Mouse (Mus musculus) liver, postnatal 0 days (tissue): ENCODE measurements around the gene Adam19. TPM values are rescaled to one million over a fixed set of nuclear protein-coding genes. Genes with fewer than 3 reads are reported as not detected.
A peak's percentile ranks its signal among the peaks of the same experiment; 100 is the strongest.

Experiments used
- ATAC-seq: fragments of 200-750 bp; cut with Nextera tagmentation; 2 replicates; pipeline ENCODE4 v1.8.0; 2017; ENCODE audit warnings: mild to moderate bottlenecking, moderate library complexity
- DNase-seq: peaks from one replicate; pipeline ENCODE4 v3.0.0-alpha.2; 2016
- H3K27ac ChIP-seq: fragments of 300-500 bp; sonication (generic); 2 replicates; pipeline ENCODE4 v1.5.1; 2014; ENCODE audit warnings: antibody characterized with exemption, moderate library complexity, mild to moderate bottlenecking, low read depth
- H3K27me3 ChIP-seq: fragments of 300-500 bp; sonication (generic); 2 replicates; pipeline ENCODE4 v1.6.1; 2014; ENCODE audit warnings: low read length, control low read depth, mixed read lengths; ENCODE audit not compliant: insufficient read depth
- H3K36me3 ChIP-seq: fragments of 300-500 bp; sonication (generic); replicated peaks from 2 replicates; pipeline ENCODE4 v1.6.1; 2014; ENCODE audit warnings: mild to moderate bottlenecking, control low read depth, low read length, moderate library complexity, mixed read lengths; ENCODE audit not compliant: insufficient read depth
- H3K4me1 ChIP-seq: fragments of 300-500 bp; sonication (generic); 2 replicates; pipeline ENCODE4 v1.6.1; 2014; ENCODE audit warnings: antibody characterized with exemption, mild to moderate bottlenecking, control low read depth; ENCODE audit not compliant: insufficient read depth
- H3K4me2 ChIP-seq: fragments of 300-500 bp; sonication (generic); 2 replicates; pipeline ENCODE4 v1.6.1; 2014; ENCODE audit warnings: low read depth, mild to moderate bottlenecking, low read length, moderate library complexity, mixed read lengths
- H3K4me3 ChIP-seq: fragments of 300-500 bp; sonication (generic); 2 replicates; pipeline ENCODE4 v1.5.1; 2014; ENCODE audit warnings: low read depth, low read length
- H3K9ac ChIP-seq: fragments of 300-500 bp; sonication (generic); replicated peaks from 2 replicates; pipeline ENCODE4 v1.6.1; 2014; ENCODE audit warnings: mild to moderate bottlenecking, moderate library complexity
- H3K9me3 ChIP-seq: fragments of 300-500 bp; sonication (generic); 2 replicates; pipeline ENCODE4 v1.6.1; 2016; ENCODE audit warnings: mild to moderate bottlenecking, control low read depth, low read length, mixed read lengths
- CTCF ChIP-seq: sonication (generic); IDR thresholded peaks from 2 replicates; pipeline ENCODE4 v1.5.1; 2016; ENCODE audit warnings: antibody characterized with exemption, low read depth
- EP300 ChIP-seq: IDR thresholded peaks from 2 replicates; pipeline ENCODE4 v1.6.1; 2016; ENCODE audit warnings: antibody characterized with exemption, low read depth, mild to moderate bottlenecking
- WGBS: fragments of 180-500 bp; shearing (Covaris S2); extraction: QIAGEN DNeasy Blood & Tissue Kit; methylation state at CpG from one replicate; pipeline ENCODE4 v1.1.7; 2014; ENCODE audit not compliant: insufficient replicate concordance; 5-methylcytosine and 5-hydroxymethylcytosine counted together
- polyA plus RNA-seq: library from polyadenylated mRNA; unstranded; fragments of >200 nt; fragmentation: Nextera tagmentation; extraction: Ambion mirVana; gene quantifications from 2 replicates; pipeline ENCODE4 v1.2.1, GENCODE M21; 2015

The Adam19 gene
- polyA plus RNA-seq, 1 experiment from 2014 or later, result 1.0 TPM

DNA sequence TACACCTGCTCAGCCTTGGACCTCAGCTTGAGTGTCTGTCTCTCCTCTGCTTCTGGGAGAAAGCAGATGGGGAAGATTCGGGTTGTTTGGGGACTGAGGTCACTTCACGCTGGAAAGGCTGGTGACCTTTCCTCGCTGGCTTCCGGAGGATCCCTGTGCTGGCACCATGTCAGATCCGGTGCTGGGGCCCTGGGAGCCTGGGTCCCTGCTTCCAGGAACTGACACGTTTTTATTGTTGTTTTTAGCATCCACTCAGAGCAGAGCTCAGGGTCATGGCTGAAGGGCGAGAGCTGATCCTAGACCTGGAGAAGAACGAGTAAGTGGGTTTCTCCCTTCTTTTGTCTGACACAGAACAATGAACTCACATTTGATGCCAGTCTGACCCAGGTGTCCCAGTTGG, 9.0 kb downstream of the Adam19 start:
- H3K27ac ChIP-seq, result peak overlapping the region; percentile 60
- H3K4me1 ChIP-seq, result peaks cover 19% of the 10 kb centered on the region
- H3K36me3 ChIP-seq, result no peaks in the 10 kb centered on the region; the same call in 1 of the 2 replicates
- no peak for DNase-seq
- no peak overlapping the region for H3K9ac ChIP-seq
- H3K9me3 ChIP-seq, result no peaks in the 10 kb centered on the region
- WGBS, result 61% methylated on average over 8 of the region's 8 CpGs
- peak; percentile 39; the same call in 1 of the 2 replicates for ATAC-seq
- no peak for TF ChIP-seq CTCF
- TF ChIP-seq EP300, result no peak
- H3K27me3 ChIP-seq, result no peaks in the 10 kb centered on the region
- no peak overlapping the region for H3K4me3 ChIP-seq
- H3K4me2 ChIP-seq, result no peak overlapping the region

DNA sequence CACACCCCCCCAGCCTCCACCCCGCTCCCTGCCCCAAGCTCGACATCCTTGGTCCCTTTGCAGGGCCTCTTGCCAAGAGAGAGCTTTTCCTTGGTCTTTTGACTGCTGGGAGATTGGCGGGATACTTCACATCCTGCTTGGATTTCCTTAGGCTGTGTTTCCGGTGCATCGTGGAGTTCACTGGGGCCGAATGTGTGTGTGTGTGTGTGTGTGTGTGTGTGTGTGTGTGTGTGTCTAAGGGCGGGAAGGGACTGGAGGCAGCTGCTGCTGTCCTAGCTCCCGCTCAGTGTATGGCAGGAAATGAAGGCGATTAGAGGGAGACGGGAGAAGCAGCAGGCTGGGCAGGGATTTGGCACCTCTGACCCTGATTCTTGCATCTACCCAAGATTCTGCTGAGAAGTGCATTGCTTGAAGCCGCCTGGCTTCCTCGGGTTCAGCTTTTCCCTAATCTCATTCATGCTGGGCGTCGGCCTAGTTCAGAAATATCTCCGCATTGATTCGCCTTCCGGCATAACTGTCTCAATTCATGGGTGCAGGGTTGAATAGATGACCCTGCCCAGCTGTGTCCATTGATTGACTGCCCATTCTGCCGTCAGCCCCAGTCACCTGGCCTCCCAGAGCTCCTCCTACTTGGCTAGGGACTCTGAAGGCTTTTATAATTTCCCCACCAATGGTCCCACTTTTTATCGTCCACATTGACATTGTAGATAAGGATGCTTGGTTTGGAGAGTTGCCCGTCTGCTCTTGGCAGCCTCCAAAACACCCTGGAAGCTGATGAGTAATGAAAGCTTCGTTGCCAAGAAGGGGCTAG, 9.6 kb downstream of the Adam19 start:
- Histone ChIP-seq H3K4me1 (peaks cover 13% of the 10 kb centered on the region; the same call in 1 of the 2 replicates), H3K4me3 (no peak overlapping the region), H3K4me2 (no peak overlapping the region; the same call in 1 of the 2 replicates), H3K9me3 (no peaks in the 10 kb centered on the region), H3K36me3 (no peaks in the 10 kb centered on the region; the same call in 1 of the 2 replicates), H3K27ac (peak overlapping the region; percentile 60), H3K27me3 (no peaks in the 10 kb centered on the region), H3K9ac (no peak overlapping the region)
- peak; percentile 52 for DNase-seq
- no peak for TF ChIP-seq EP300
- 54% methylated on average over 21 of the region's 21 CpGs for WGBS
- ATAC-seq, result peak; percentile 77

DNA sequence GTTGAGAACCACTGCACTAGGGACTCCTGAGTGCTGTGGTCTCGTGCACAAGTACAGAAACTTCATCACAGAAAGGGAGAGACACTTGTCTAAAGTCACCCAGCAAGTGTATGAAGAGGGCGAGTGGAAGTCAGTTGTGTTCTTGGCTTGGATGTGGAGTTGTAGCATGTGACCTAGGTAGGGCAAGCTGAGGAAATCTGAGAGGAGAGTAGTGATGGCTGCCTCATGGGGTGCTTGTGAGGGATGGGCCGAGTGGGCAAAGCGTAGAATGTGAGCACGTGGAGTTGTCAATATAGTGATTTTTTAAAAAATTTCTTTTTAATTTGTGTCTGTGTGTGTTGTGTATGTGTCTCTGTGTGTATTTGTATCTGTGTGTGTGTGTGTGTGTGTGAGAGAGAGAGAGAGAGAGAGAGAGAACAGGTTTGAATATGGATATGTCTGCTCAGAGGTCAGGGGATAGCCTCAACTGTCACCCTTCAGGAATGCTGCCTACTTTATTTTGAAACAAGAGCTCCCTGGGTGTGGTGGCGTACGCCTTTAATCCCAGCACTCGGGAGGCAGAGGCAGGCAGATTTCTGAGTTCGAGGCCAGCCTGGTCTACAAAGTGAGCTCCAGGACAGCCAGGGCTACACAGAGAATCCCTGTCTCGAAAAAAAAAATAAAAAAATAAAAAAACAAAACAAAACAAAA, 11.7 kb downstream of the Adam19 start:
- TF ChIP-seq EP300 (no peak), CTCF (no peak)
- Histone ChIP-seq H3K9me3 (no peaks in the 10 kb centered on the region), H3K9ac (no peak overlapping the region), H3K4me1 (peaks cover 10% of the 10 kb centered on the region), H3K36me3 (no peaks in the 10 kb centered on the region), H3K27me3 (no peaks in the 10 kb centered on the region), H3K27ac (no peak overlapping the region), H3K4me2 (no peak overlapping the region), H3K4me3 (no peak overlapping the region)
- WGBS, result 73% methylated on average over 10 of the region's 10 CpGs
- no peak for DNase-seq
- no peak for ATAC-seq

DNA sequence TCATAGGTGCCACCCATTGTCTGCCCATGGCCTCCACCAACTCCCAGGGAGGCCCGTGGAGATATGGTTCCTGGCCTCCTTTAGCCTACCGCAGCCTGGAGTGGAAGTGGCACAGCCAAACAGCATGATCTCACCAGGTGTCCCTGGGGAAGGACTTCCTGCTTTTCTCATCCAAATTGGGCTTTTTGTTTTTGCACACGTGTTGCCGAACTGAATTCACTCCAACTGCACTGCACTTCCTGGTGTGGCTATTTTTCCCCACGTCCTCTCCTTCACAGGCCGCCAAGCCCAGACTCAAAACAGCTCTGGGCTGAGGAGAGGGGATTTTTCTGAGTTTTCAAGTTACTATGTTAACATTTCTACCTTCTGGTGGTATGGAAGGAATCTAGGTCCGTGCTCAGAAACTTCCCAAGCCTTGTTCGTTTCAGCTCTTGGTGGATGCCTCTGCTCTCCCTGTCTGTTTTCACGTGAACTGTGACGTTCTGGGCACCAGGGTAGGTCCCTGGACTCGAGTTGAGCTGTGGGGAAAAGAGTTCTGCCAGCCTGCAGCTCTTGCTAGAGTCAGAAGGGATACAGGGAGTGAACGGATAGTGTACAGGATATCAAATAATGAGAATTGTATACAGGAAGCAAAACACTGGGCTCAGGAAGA, 13.1 kb downstream of the Adam19 start:
- Histone ChIP-seq H3K9ac (no peak overlapping the region), H3K27ac (peak overlapping the region; percentile 73)
- ATAC-seq, result no peak

DNA sequence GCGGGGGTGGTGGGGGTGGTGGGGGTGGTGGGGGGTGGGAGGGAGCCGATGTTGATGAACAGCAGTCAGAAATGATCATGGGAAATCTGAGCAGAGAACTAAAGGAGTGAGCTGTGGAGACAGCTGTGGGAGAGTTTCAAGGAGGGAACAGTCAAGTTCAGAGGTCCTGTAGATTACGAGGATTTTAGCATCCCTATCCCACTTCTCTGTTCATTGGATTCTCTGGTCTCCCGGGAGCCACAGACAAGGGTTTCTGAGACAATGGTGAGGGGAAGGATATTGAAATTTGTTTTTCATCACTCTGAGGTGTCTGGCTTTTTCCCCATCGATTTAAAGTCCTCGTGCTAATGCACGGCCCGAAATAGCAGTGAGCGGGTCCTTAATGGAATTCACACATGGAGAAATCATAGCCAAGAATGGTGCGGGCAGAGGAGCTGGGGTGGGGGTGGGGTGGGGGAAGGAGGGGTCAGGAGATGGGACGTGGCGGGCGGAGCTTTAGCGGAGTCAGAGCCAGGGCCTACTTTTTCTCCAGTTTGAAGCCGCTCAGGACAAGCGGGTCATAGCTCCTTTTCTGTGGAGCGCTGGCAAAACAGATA, 13.7 kb downstream of the Adam19 start:
- Histone ChIP-seq H3K27ac (peak overlapping the region; percentile 73), H3K9me3 (no peaks in the 10 kb centered on the region), H3K4me3 (no peak overlapping the region), H3K9ac (no peak overlapping the region), H3K4me2 (no peak overlapping the region), H3K4me1 (peaks cover 19% of the 10 kb centered on the region), H3K36me3 (no peaks in the 10 kb centered on the region), H3K27me3 (no peaks in the 10 kb centered on the region)
- 64% methylated on average over 17 of the region's 17 CpGs for WGBS
- no peak for TF ChIP-seq CTCF
- TF ChIP-seq EP300, result no peak
- no peak for DNase-seq
- no peak for ATAC-seq

More for the DNA sequence above, 13.1 kb downstream of the Adam19 start:
- no peaks in the 10 kb centered on the region for H3K36me3 ChIP-seq
- TF ChIP-seq CTCF (no peak), EP300 (no peak)
- WGBS, result 52% methylated on average over 12 of the region's 12 CpGs
- no peak for DNase-seq
- H3K9me3 ChIP-seq, result no peaks in the 10 kb centered on the region
- no peak overlapping the region for H3K4me2 ChIP-seq
- no peaks in the 10 kb centered on the region for H3K27me3 ChIP-seq
- no peak overlapping the region for H3K4me3 ChIP-seq
- peaks cover 19% of the 10 kb centered on the region for H3K4me1 ChIP-seq

DNA sequence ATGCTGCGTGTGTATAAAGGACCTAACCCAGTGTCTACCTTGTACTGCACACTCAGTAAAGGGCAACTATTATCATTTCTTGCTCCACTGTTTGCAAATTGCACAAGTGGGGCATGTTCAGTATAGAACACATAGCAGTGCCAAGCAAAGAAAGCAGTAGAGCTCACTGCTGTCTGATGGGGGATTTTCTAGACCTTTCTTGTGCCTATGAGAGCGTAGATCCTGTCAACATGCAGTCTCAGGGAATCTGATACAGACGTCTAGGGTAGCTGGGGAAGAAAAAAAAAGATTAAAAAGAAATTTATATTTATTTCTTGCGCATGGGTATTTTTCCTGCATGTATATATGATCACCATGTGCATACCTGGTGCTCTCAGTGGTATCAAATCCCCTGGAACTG, 14.4 kb downstream of the Adam19 start:
- DNase-seq (no peak), ATAC-seq (no peak)
- H3K27ac ChIP-seq, result peak overlapping the region; percentile 13; the same call in 1 of the 2 replicates
- 77% methylated on average over 4 of the region's 4 CpGs for WGBS
- no peaks in the 10 kb centered on the region for H3K27me3 ChIP-seq
- H3K4me2 ChIP-seq, result no peak overlapping the region
- H3K9ac ChIP-seq, result no peak overlapping the region
- no peaks in the 10 kb centered on the region for H3K36me3 ChIP-seq
- H3K9me3 ChIP-seq, result no peaks in the 10 kb centered on the region
- no peak for TF ChIP-seq CTCF
- TF ChIP-seq EP300, result no peak
- no peak overlapping the region for H3K4me3 ChIP-seq
- H3K4me1 ChIP-seq, result peaks cover 19% of the 10 kb centered on the region
